Mouse (Mus musculus): Measurements from ENCODE around the gene Ccr4.

Ccr4 gene

GRCm38 (mm10) chr9:114504816-114505215, at the start of gene Ccr4:
Gene Ccr4, minus strand, starts transcription at chr9:114504916.
- DNase-seq (ENCODE audit: low spot score) = no peak

- DNase-seq (ENCODE audit: low spot score) = no peak
These were observed 49.1 kb upstream of the Ccr4 start for GRCm38 (mm10) chr9:114553828-114554227.

- DNase-seq (ENCODE audit: low spot score) = no peak
These were observed 45.3 kb upstream of the Ccr4 start for GRCm38 (mm10) chr9:114550033-114550432.

- no peak for DNase-seq (ENCODE audit: low spot score)
These were observed 44.4 kb upstream of the Ccr4 start for GRCm38 (mm10) chr9:114549117-114549516.

GRCm38 (mm10) chr9:114548496-114548895, 43.8 kb upstream of the Ccr4 start:
- no peak for DNase-seq (ENCODE audit: low spot score)

DNA sequence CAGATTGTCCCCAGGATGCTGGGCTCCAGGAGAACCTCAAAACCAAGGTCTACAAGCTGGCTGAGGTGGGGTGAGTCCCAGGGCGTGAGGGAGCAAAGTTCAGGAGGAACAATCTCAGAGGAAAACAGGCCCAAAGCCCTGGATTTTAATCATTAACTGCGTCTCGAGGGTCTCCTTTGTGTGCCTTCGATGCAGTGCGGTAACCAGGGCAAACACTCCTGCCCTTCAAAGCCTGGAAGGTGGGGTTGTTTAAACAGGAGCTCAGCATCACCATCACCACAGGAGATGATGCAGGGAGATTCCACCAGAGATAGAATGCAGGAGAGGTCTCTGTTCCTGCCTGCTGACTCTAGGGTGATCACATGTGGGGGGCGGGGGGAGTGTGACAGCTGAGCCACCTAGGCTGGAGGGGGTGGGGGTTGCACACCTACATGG, 42.9 kb upstream of the Ccr4 start:
- no peak for DNase-seq (ENCODE audit: low spot score)

- DNase-seq (ENCODE audit: low spot score) = no peak
These were observed 42.0 kb upstream of the Ccr4 start for GRCm38 (mm10) chr9:114546765-114547164.

DNA sequence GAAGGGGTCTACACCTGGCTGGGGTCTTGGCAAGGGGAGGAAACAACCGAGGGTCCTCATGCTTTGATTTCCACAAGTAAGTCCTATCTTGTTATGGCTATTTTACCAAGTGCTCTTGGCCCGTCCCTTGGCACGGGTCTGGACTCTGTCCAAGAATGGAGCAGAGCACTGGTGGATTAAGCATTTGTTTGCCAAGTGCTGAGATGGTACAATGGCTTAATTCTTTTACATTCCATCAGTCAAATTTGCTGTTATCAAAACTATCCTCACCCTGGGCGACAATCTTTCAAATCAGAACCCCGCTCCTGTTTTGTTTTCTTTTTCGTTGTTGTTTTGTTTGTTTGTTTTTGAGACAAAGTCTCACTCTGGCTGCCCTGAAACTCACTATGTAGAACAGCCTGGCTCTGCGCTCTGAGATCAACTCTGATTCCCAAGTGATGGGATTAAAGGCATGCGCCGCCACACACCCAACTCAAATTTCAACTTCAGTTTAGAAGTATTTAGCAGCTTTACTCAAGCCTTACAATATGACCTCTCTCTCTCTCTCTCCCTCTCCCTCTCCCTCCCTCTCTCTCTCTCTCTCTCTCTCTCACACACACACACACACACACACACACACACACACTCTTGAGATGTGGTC, 40.2 kb upstream of the Ccr4 start:
- DNase-seq (ENCODE audit: low spot score) = no peak

GRCm38 (mm10) chr9:114543882-114544753, 39.4 kb upstream of the Ccr4 start:
- no peak for DNase-seq (ENCODE audit: low spot score)

DNA sequence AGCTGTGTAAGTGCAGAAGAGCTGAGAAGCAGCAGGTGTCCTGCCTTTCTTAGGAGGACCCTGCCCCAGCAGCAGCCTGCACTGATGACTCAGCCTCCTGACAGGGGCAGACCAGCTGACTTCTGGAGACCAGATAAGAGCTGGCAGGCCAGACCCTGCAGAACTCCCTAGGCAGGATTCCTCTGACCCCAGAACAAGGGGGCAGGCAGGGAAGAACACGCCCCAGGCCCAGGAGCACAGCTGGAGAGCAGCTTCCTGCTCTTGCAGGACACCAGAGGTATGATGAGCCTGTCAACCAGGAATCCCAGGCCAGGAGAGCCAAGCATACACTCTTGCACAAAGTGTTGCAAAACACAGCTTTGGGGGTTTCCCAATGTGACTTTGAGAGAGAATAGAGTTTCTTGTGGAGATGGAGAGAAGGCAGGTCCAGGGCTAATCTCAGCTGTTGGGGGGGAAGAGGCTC, 36.6 kb upstream of the Ccr4 start:
- DNase-seq (ENCODE audit: low spot score) = no peak

DNA sequence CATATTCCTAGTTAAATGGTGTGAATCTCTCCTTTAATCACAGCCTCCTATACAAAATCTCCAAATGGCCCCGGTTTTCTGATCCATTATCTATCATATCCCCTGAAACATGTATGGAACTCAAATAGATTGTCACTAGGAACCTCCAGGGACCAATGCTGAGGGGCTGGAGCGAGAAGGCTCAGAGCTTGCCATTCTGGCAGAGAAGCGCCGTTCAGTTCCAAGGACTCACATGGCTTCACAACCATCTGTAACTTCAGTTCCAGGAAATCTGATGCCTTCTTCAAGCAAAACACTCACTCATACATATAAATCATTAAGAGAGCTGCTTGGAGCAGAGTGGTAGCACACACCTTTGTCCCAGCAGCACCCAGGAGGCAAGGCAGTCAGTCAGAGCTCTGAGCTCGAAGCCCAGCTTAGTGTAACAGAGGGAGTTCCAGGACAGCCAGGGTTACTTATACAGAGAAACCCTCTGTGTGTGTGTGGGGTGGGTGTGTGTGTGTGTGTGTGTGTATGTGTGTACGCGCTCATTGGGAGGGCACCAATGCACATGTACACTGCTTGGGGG, 34.4 kb upstream of the Ccr4 start:
- no peak for DNase-seq (ENCODE audit: low spot score)

GRCm38 (mm10) chr9:114536628-114537027, 31.9 kb upstream of the Ccr4 start:
- DNase-seq (ENCODE audit: low spot score) = no peak

DNA sequence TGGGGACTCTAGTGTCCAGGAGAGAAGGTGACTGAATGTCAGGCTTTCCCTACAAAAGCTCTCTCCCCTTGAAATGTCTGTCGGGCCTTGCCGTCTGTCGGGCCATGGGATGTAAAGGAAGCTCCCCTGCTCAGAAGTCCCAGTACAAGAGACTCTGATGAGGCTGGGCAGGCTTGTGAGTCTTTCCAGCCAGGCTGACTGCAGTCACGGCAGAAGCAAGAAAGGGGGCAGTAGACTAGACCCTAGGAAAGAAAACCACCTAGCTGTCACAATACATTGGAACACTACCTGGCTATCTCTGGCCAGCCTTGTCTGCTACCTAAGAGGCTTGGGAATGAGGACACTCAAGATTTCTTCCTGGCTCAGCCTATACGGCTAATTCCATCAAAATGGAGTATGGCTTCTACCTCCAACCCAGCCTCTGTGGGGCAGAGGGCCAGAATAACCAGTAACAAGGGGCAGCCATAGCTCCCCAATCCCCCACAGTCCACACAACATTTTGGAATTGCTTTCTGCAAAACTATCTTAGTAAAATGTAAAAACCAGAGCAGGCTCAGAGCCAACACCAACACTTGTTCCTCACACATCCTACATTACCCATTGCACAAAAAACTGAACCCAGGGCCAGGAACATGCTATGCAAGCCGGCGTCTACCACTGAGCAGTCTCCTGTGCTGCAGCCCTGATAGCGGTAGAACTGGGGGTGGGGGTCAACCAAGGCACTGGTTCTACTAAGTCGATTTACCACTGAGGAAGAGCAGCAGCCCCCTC, 30.2 kb upstream of the Ccr4 start:
- DNase-seq (ENCODE audit: low spot score) = peak; percentile 13

- no peak for DNase-seq (ENCODE audit: low spot score)
These were observed 29.1 kb upstream of the Ccr4 start for GRCm38 (mm10) chr9:114533848-114534247.

DNA sequence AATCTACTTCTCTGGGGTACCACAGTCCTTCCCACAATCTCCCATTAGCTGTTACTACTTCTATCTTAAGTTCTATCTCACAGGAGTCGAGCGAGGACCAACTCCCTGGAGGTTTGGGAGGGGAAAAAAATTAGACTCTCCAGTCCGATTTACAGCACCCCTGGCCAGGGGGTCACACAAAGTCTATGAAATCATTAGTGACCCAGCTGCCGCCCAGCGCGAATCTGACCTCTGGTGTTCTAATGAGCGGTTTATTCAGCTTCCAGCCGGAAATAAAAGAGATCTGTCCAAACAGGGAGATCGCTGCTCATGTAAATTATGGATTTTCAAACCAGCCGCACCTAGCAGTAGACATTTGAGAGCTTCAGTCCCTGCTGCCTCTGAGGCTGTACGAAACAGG, 26.6 kb upstream of the Ccr4 start:
- DNase-seq (ENCODE audit: low spot score) = no peak

DNA sequence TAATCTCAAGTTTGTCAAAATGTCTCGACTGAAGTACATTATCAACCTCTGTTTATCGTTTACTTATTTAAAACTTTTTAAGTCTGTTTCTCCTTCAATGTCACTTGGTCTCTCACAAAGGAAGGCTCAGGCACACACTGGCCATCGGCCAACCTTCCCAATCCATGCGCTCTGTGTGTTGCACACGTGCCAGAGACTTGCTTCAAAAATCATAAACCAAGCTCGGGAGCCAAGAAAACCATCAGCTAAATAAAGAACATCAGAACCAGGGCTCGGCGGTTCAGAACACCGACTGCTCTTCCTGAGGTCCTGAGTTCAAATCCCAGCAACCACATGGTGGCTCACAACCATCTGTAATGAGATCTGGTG, 23.9 kb upstream of the Ccr4 start:
- no peak for DNase-seq (ENCODE audit: low spot score)

GRCm38 (mm10) chr9:114527992-114528679, 23.4 kb upstream of the Ccr4 start:
- no peak for DNase-seq (ENCODE audit: low spot score)

GRCm38 (mm10) chr9:114527085-114527484, 22.4 kb upstream of the Ccr4 start:
- no peak for DNase-seq (ENCODE audit: low spot score)

DNA sequence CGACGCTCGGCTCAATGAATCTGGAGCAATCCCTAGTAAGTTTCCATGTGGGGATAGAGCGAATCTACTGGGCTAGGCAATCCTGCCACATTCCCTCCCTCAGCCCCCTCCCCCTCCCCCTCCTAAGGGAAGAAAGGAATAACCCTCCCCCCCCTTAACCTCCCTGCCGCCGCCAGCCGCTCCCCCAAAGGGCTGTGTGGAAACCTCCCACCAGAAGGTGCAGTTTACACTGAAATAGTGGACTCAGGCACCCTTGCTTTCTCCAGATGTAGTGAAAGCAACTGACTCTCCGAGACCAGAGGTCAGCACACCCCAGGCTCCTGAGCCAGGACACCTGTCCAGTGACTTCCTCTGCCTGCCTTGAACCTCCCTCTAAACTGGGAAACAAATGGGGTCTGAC, 21.9 kb upstream of the Ccr4 start:
- no peak for DNase-seq (ENCODE audit: low spot score)

- no peak for DNase-seq (ENCODE audit: low spot score)
These were observed 21.2 kb upstream of the Ccr4 start for GRCm38 (mm10) chr9:114525891-114526290.

- no peak for DNase-seq (ENCODE audit: low spot score)
These were observed 20.4 kb upstream of the Ccr4 start for GRCm38 (mm10) chr9:114525073-114525633.
